Mouse (Mus musculus) lung, adult 2 months (tissue): ENCODE results near the gene Nprl3.

Source experiments
- CTCF ChIP-seq: fragments of 200-500 bp; IDR thresholded peaks from 2 replicates; pipeline ENCODE4 v1.5.1; 2011; ENCODE audit warnings: mild to moderate bottlenecking, low read length, control low read depth; ENCODE audit not compliant: insufficient read depth
- POLR2A ChIP-seq: fragments of 200-500 bp; IDR thresholded peaks from 2 replicates; pipeline ENCODE4 v1.6.1; 2011; ENCODE audit warnings: low read depth, mild to moderate bottlenecking, control low read depth, low read length, borderline replicate concordance; ENCODE audit errors: extremely low read depth

DNA sequence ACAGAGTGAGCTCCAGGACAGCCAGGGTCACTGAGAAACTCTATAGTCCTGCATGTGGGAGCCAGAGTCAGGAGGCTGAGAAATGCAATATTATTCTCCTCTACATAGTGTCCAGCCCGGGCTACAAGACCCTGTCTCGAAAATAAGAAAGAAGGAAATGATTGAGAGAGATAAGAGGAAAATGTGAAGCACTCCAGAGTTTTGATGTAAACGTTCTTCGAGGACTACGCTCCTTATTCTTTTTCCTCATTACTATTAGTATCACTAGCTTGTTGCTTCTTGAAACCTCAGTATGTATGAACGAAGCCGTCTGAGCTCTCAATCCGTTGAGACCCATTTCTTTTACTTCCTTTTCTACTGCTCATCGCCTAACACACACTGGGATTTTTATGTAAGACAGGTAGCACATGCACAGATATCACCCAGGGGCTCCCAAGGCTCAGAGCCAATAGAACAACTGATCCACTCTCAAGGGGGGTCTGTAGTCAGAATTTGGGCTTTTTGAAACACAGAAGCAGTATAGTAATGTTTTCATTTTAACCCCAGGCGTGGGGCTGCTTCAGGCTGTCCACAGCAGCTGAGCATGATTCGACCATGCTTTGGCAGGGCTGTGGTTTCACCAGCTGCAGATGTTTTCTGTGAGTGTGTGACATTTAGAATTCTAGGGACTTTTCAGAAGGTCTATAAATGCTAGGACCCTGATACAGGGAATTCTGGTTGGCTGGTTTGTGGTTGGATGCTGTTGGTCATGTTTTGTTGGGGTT is 65.4 kb downstream of the Nprl3 start:
- no peak for TF ChIP-seq CTCF
- no peak for TF ChIP-seq POLR2A
